Mouse (Mus musculus) liver, embryonic 15.5 days (tissue): Measurements from ENCODE around the gene Rps18. TPM values are rescaled to one million over a fixed set of nuclear protein-coding genes. Genes with fewer than 3 reads are reported as not detected.
A peak's percentile ranks its signal among the peaks of the same experiment; 100 is the strongest.
"Not testable (repeated sequence)": the region's sequence is repeated elsewhere in the genome, so short reads cannot be mapped to it uniquely, and the experiment has no call there.

Experiments
- ATAC-seq: fragments of 200-750 bp; cut with Nextera tagmentation; 2 replicates; pipeline ENCODE4 v1.8.0; 2017; ENCODE audit warnings: moderate number of reproducible peaks, mild to moderate bottlenecking, moderate library complexity; ENCODE audit not compliant: insufficient read depth
- H3K27ac ChIP-seq: fragments of 300-500 bp; sonication (generic); replicated peaks from 2 replicates; pipeline ENCODE4 v1.5.1; 2015; ENCODE audit warnings: mild to moderate bottlenecking, inconsistent platforms
- H3K27me3 ChIP-seq: fragments of 300-500 bp; sonication (generic); 2 replicates; pipeline ENCODE4 v1.6.1; 2015; ENCODE audit warnings: mild to moderate bottlenecking, inconsistent platforms
- H3K36me3 ChIP-seq: fragments of 300-500 bp; sonication (generic); replicated peaks from 2 replicates; pipeline ENCODE4 v1.6.1; 2015; ENCODE audit warnings: moderate library complexity, mild to moderate bottlenecking, inconsistent platforms
- H3K4me1 ChIP-seq: fragments of 300-500 bp; sonication (generic); replicated peaks from 2 replicates; pipeline ENCODE4 v1.6.1; 2015; ENCODE audit warnings: inconsistent platforms
- H3K4me2 ChIP-seq: fragments of 300-500 bp; sonication (generic); 2 replicates; pipeline ENCODE4 v1.6.1; 2015; ENCODE audit warnings: moderate library complexity, mild to moderate bottlenecking, inconsistent platforms
- H3K4me3 ChIP-seq: fragments of 300-500 bp; sonication (generic); replicated peaks from 2 replicates; pipeline ENCODE4 v1.5.1; 2015; ENCODE audit warnings: mild to moderate bottlenecking, inconsistent platforms
- H3K9ac ChIP-seq: fragments of 300-500 bp; sonication (generic); 2 replicates; pipeline ENCODE4 v1.6.1; 2015; ENCODE audit warnings: moderate library complexity, mild to moderate bottlenecking, inconsistent platforms
- H3K9me3 ChIP-seq: fragments of 300-500 bp; sonication (generic); replicated peaks from 2 replicates; pipeline ENCODE4 v1.6.1; 2016; ENCODE audit warnings: inconsistent platforms
- WGBS: fragments of 180-500 bp; shearing (Covaris S2); methylation state at CpG from one replicate; pipeline ENCODE4 v1.1.7; 2015; ENCODE audit warnings: mixed read lengths; ENCODE audit not compliant: insufficient replicate concordance; 5-methylcytosine and 5-hydroxymethylcytosine counted together
- polyA plus RNA-seq: library from polyadenylated mRNA; unstranded; fragments of >200 nt; fragmentation: Nextera tagmentation; extraction: Ambion mirVana; gene quantifications from 2 replicates; pipeline ENCODE4 v1.2.1, GENCODE M21; 2015

Rps18 gene
- 939 and 1,010 TPM in 2 replicates for polyA plus RNA-seq

DNA sequence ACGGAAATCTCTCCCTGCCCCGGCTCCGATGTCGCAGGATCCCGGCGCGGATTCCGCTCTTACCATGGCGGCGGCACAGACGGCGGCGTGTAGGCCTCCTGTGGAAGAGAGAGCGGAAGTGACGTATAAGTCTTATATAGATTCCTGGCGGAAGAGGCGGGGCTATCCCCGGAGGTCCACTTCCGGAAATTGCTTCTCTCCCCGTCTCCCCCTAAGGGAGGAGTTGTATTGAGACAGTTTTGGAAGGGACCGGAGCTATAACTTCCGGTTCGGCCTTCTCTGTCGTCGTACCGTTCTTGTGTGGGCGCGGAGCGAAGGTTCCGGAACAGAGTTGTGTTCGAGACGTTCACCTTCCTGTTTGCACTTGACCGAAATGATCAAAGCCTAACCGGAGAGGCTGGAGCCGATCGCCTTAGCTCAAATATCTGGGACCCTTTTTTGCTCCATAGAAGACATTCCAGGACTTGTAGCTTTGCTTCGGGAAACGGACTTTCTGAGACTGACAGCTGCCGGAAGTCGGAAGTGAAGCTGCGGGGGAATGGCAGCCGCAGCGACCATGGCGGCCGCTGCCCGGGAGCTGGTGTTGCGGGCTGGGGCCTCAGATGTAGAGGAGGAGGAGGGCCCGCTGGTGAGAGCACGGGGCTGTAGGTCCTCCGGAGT lies at the start of gene Rps18, which contains the start of gene Vps52:
Rps18 (minus strand) TSS at position 447 of the 660 bp plus-strand sequence.
Vps52 (plus strand) TSS at position 258 of the 660 bp plus-strand sequence.
- peaks cover 57% of the 10 kb centered on the region for H3K4me1 ChIP-seq
- no peaks in the 10 kb centered on the region for H3K9me3 ChIP-seq
- ATAC-seq = peak; percentile 84
- peak within 1 kb of the TSS; percentile 93 for H3K27ac ChIP-seq
- peaks cover 60% of the 10 kb centered on the region for H3K36me3 ChIP-seq
- H3K27me3 ChIP-seq = no peaks in the 10 kb centered on the region
- peak within 1 kb of the TSS; percentile 89 for H3K9ac ChIP-seq
- peak within 1 kb of the TSS; percentile 96 for H3K4me2 ChIP-seq
- H3K4me3 ChIP-seq = peak within 1 kb of the TSS; percentile 81
- WGBS = under 1% methylated on average over 50 of the region's 50 CpGs

DNA sequence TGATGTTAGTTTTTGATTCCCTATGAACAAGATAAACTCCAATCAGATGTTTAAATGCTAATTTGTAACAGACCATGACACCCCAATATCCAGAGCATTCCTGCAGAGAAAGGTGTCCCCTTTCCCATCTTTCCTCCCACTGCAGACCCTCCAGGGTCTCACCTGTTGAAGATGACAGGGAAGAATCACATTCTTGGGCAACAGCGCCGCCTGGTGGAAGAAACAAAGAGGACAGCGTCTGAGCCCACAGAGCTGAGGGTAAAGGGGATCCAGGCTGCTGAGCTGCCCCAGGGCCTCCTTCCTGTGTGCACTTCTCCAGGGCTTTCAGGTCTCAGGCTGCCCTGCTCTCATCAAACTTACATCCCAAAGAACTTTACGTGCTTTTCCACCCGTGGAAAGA lies 47.6 kb upstream of the Rps18 start:
- 2% methylated on average over 5 of the region's 5 CpGs for WGBS
- H3K27me3 ChIP-seq = peaks cover 36% of the 10 kb centered on the region
- no peak overlapping the region for H3K27ac ChIP-seq
- H3K4me1 ChIP-seq = peaks cover 19% of the 10 kb centered on the region
- H3K4me3 ChIP-seq = no peak overlapping the region
- no peak for ATAC-seq
- no peak overlapping the region for H3K9ac ChIP-seq
- H3K9me3 ChIP-seq = no peaks in the 10 kb centered on the region
- H3K4me2 ChIP-seq = no peak overlapping the region
- no peaks in the 10 kb centered on the region for H3K36me3 ChIP-seq

DNA sequence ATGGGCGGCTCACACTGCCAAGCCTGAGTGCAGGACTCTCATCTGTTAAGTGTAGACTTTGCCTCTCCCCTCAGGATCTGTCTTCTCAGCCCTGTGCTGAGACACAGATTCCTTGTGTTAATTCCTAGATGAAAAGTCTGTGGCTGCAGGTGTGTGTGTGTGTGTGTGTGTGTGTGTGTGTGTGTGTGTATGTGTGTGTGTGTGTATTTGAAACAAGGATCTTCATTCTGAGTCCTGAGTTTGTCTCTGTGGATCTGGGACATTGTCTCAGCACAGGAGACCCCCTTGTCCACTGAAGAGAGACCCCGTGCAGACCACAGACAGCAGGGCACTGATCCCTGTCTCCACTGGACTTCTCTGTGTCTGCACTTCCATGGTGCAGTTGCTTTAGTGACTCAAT lies 45.0 kb upstream of the Rps18 start:
- H3K27ac ChIP-seq, ATAC-seq, H3K36me3 ChIP-seq, H3K9ac ChIP-seq, H3K9me3 ChIP-seq: not testable (repeated sequence)
- H3K27me3 ChIP-seq = peaks cover 36% of the 10 kb centered on the region
- WGBS = 55% methylated on average over 2 of the region's 2 CpGs
- peaks cover 19% of the 10 kb centered on the region for H3K4me1 ChIP-seq
- H3K4me3 ChIP-seq = peak overlapping the region; percentile 67
- peak overlapping the region; percentile 97 for H3K4me2 ChIP-seq

DNA sequence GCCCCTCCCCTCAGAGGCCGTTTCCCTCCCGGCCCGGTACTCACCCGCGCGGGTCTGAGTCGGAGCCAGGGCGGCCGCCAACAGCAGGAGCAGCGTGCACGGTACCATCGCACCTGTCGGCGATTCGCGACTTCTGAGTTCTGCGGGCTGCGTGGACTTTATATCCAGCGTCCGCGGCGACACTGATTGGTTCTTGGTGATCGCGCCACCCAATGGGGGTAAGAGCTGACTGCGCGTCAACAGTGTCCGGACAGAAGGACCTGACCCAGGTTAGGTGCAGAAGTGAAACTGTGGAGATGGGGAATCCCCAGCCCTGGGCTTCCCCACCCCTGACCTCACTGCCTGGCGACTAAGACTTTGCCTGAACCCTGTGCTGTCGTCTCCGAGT lies 44.3 kb upstream of the Rps18 start, which contains the start of gene H2-K1:
H2-K1 (minus strand) TSS at position 198 of the 388 bp plus-strand sequence.
- Histone ChIP-seq H3K27ac (peak within 1 kb of the TSS; percentile 41; the same call in 1 of the 2 replicates), H3K4me3 (peak within 1 kb of the TSS; percentile 67), H3K27me3 (peaks cover 32% of the 10 kb centered on the region), H3K4me2 (peak within 1 kb of the TSS; percentile 97), H3K4me1 (peaks cover 19% of the 10 kb centered on the region), H3K36me3 (peaks cover 11% of the 10 kb centered on the region), H3K9ac (peak within 1 kb of the TSS; percentile 59), H3K9me3 (no peaks in the 10 kb centered on the region)
- peak; percentile 86 for ATAC-seq
- WGBS = under 1% methylated on average over 30 of the region's 30 CpGs

GRCm38 (mm10) chr17:33999341-34000149 lies 43.7 kb upstream of the Rps18 start:
- H3K36me3 ChIP-seq = peaks cover 11% of the 10 kb centered on the region
- peak overlapping the region; percentile 59 for H3K9ac ChIP-seq
- H3K9me3 ChIP-seq = no peaks in the 10 kb centered on the region
- peaks cover 32% of the 10 kb centered on the region for H3K27me3 ChIP-seq
- H3K4me3 ChIP-seq = peak overlapping the region; percentile 67
- peak overlapping the region; percentile 41; the same call in 1 of the 2 replicates for H3K27ac ChIP-seq
- WGBS = under 1% methylated on average over 87 of the region's 87 CpGs
- H3K4me2 ChIP-seq = peak overlapping the region; percentile 97
- peak; percentile 42 for ATAC-seq
- peaks cover 19% of the 10 kb centered on the region for H3K4me1 ChIP-seq

GRCm38 (mm10) chr17:33998697-33999096 lies 42.9 kb upstream of the Rps18 start:
- H3K4me3 ChIP-seq = peak overlapping the region; percentile 67; the same call in 1 of the 2 replicates
- H3K36me3 ChIP-seq = peaks cover 11% of the 10 kb centered on the region
- H3K4me1 ChIP-seq = peaks cover 19% of the 10 kb centered on the region
- peak overlapping the region; percentile 97 for H3K4me2 ChIP-seq
- H3K27ac ChIP-seq, H3K9ac ChIP-seq, ATAC-seq, H3K9me3 ChIP-seq: not testable (repeated sequence)
- H3K27me3 ChIP-seq = peaks cover 32% of the 10 kb centered on the region
- WGBS = 38% methylated on average over 5 of the region's 5 CpGs

GRCm38 (mm10) chr17:33997025-33997424 lies 41.2 kb upstream of the Rps18 start:
- H3K4me1 ChIP-seq = peaks cover 20% of the 10 kb centered on the region
- H3K9ac ChIP-seq = not testable (repeated sequence)

DNA sequence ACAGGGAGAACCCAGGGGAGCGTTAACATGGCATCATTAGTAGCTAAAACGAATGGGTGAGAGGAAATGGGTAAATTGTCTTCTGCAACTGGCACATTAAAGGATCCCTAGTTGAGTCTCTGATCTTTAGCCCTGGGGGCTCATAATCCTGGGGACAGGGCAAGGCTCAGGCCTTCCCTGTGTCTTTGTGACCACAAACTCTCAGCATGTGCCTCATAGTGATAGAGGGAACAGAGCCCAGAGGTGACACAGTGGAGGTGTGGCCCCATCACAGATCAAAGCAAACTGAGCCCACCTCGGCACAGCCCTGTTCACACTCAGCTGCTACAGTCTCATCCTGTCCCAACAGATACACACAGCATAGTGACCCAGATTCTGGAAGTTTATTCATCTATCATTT lies 39.9 kb upstream of the Rps18 start:
- Histone ChIP-seq H3K27ac (no peak overlapping the region), H3K36me3 (peaks cover 11% of the 10 kb centered on the region), H3K4me3 (no peak overlapping the region), H3K4me2 (no peak overlapping the region), H3K27me3 (peaks cover 18% of the 10 kb centered on the region), H3K9me3 (no peaks in the 10 kb centered on the region), H3K9ac (no peak overlapping the region), H3K4me1 (peaks cover 22% of the 10 kb centered on the region)
- 47% methylated on average over 3 of the region's 3 CpGs for WGBS
- no peak for ATAC-seq

More at GRCm38 (mm10) chr17:33997025-33997424, 41.2 kb upstream of the Rps18 start:
- not testable (repeated sequence) for H3K4me3 ChIP-seq, H3K9me3 ChIP-seq, H3K4me2 ChIP-seq, H3K27ac ChIP-seq, ATAC-seq
- peaks cover 31% of the 10 kb centered on the region for H3K27me3 ChIP-seq
- WGBS = 76% methylated on average over 2 of the region's 2 CpGs
- H3K36me3 ChIP-seq = peaks cover 11% of the 10 kb centered on the region

DNA sequence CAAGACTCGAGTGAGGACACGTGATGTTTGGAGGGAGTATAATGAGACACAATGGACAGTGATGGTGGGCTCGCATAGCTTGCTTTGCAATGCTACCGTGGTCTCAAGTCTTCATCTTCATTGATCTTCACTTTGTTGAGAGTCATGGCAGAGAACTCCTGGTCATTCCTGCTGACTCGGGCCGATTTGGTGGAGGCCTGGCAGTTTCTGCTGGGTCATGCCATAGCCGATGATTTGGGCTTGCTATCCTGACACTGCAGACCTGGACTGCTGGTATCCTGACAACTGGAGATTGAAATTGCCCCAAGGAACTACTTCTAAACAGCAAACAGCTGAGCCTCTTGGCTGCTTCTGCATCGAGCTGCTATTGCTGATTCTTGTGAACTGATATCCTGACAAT lies 39.2 kb upstream of the Rps18 start:
- Histone ChIP-seq H3K27ac (no peak overlapping the region), H3K4me3 (no peak overlapping the region), H3K4me1 (peaks cover 15% of the 10 kb centered on the region), H3K27me3 (peaks cover 12% of the 10 kb centered on the region), H3K9me3 (no peaks in the 10 kb centered on the region), H3K4me2 (no peak overlapping the region), H3K36me3 (peaks cover 11% of the 10 kb centered on the region), H3K9ac (no peak overlapping the region)
- no peak for ATAC-seq
- WGBS = 69% methylated on average over 8 of the region's 8 CpGs

GRCm38 (mm10) chr17:33991788-33992664 lies 36.2 kb upstream of the Rps18 start:
- Histone ChIP-seq H3K4me1 (peaks cover 3% of the 10 kb centered on the region; the same call in 1 of the 2 replicates), H3K27ac (no peak overlapping the region), H3K4me3 (no peak overlapping the region), H3K27me3 (peaks cover 19% of the 10 kb centered on the region), H3K9ac (no peak overlapping the region), H3K4me2 (no peak overlapping the region), H3K36me3 (peaks cover 11% of the 10 kb centered on the region), H3K9me3 (no peaks in the 10 kb centered on the region)
- WGBS = 28% methylated on average over 10 of the region's 10 CpGs
- ATAC-seq = no peak
